Mouse (Mus musculus) ES-E14 (cell line): Measurements from ENCODE around the gene Rimklb. TPM values are rescaled to one million over a fixed set of nuclear protein-coding genes. Genes with fewer than 3 reads are reported as not detected.

Experiments
- DNase-seq: peaks from one replicate; pipeline ENCODE4 v3.0.0-alpha.2; 2013; ENCODE audit warnings: low read depth, low spot score
- H3K27ac ChIP-seq: 2 replicates; pipeline ENCODE4 v1.5.1; 2012; ENCODE audit warnings: low read depth, mild to moderate bottlenecking, low read length, moderate library complexity, mixed read lengths; ENCODE audit not compliant: poor library complexity, insufficient read depth, severe bottlenecking
- H3K36me3 ChIP-seq: 2 replicates; pipeline ENCODE4 v1.6.1; 2012; ENCODE audit warnings: mild to moderate bottlenecking, low read length, moderate library complexity, mixed read lengths; ENCODE audit not compliant: control insufficient read depth, poor library complexity, insufficient read depth, severe bottlenecking
- H3K4me1 ChIP-seq, 2 experiments: fragments of 150-350 bp in 1 of 2; sonication (generic) in 1 of 2; 2 replicates each; pipeline ENCODE4 v1.6.1; 2012; ENCODE audit warnings: low read length in 2 of 2, mild to moderate bottlenecking in 1 of 2, mixed read lengths in 1 of 2; ENCODE audit not compliant: control insufficient read depth in 2 of 2, insufficient read depth in 2 of 2, poor library complexity in 1 of 2
- H3K4me3 ChIP-seq, 2 experiments: fragments of 150-350 bp in 1 of 2; sonication (generic) in 1 of 2; 2 replicates each; pipeline ENCODE4 v1.5.1; 2012; ENCODE audit warnings: low read length in 2 of 2, low read depth in 1 of 2, mild to moderate bottlenecking in 1 of 2, mixed read lengths in 1 of 2; ENCODE audit not compliant: insufficient read depth in 1 of 2, poor library complexity in 1 of 2, severe bottlenecking in 1 of 2
- H3K9ac ChIP-seq: 2 replicates; pipeline ENCODE4 v1.6.1; 2012; ENCODE audit warnings: low read depth, mild to moderate bottlenecking, low read length, mixed read lengths; ENCODE audit not compliant: poor library complexity, insufficient read depth, severe bottlenecking
- H3K9me3 ChIP-seq: fragments of 150-350 bp; sonication (generic); 2 replicates; pipeline ENCODE4 v1.6.1; 2012; ENCODE audit warnings: low read depth, mild to moderate bottlenecking, low read length; ENCODE audit not compliant: control insufficient read depth, insufficient read depth
- CHD2 ChIP-seq: IDR thresholded peaks from 2 replicates; pipeline ENCODE4 v1.6.1; 2014; ENCODE audit warnings: mild to moderate bottlenecking, low read depth, low read length, inconsistent platforms
- HCFC1 ChIP-seq: IDR thresholded peaks from 2 replicates; pipeline ENCODE4 v1.6.1; 2012; ENCODE audit warnings: low read length, inconsistent platforms, borderline replicate concordance; ENCODE audit not compliant: insufficient read depth
- MAFK ChIP-seq: IDR thresholded peaks from 2 replicates; pipeline ENCODE4 v1.6.1; 2014; ENCODE audit warnings: mild to moderate bottlenecking, low read depth, low read length, inconsistent platforms; ENCODE audit not compliant: insufficient read depth
- ZC3H11A ChIP-seq: IDR thresholded peaks from 2 replicates; pipeline ENCODE4 v1.6.1; 2012; ENCODE audit warnings: low read depth, mild to moderate bottlenecking, inconsistent platforms, low read length, borderline replicate concordance
- ZNF384 ChIP-seq: IDR thresholded peaks from 2 replicates; pipeline ENCODE4 v1.6.1; 2012; ENCODE audit warnings: low read depth, low read length, inconsistent platforms
- in situ Hi-C, 2 experiments: fragments of 600-800 bp; cut with MboI; formaldehyde crosslinking; loops; one replicate each; pipeline ENCODE4 v1.15.1; 2025; ENCODE audit warnings: low sequenced_read_pairs in 2 of 2, inconsistent platforms in 1 of 2; ENCODE audit not compliant: unreplicated experiment in 2 of 2
- total RNA-seq: library from RNA; depleted of rRNA; stranded (reverse); fragments of 300-350 nt; gene quantifications from 2 replicates; pipeline ENCODE4 v1.2.3, GENCODE M21; 2012

Rimklb gene
- total RNA-seq, 1 experiment = 36.3 TPM

GRCm38 (mm10) chr6:122505545-122505944, 7.0 kb upstream of the Rimklb start, which contains the start of gene Mfap5:
Mfap5 (plus strand) TSS chr6:122505845.
- no peaks in the 10 kb centered on the region for H3K36me3 ChIP-seq
- no peak within 1 kb of the TSS for H3K9ac ChIP-seq

GRCm38 (mm10) chr6:122505041-122505440, 6.5 kb upstream of the Rimklb start:
- no peaks in the 10 kb centered on the region; a peak in 1 of 4 replicates for H3K4me1 ChIP-seq

More at GRCm38 (mm10) chr6:122505545-122505944, 7.0 kb upstream of the Rimklb start, which contains the start of gene Mfap5:
- TF ChIP-seq ZNF384 = no peak
- no peak for DNase-seq
- Histone ChIP-seq H3K27ac (no peak within 1 kb of the TSS), H3K9me3 (no peaks in the 10 kb centered on the region), H3K4me1 (no peaks in the 10 kb centered on the region; a peak in 1 of 4 replicates), H3K4me3 (no peak within 1 kb of the TSS)
- in situ Hi-C loops = no loop called here

GRCm38 (mm10) chr6:122496501-122496900, 2.1 kb downstream of the Rimklb start:
- Histone ChIP-seq H3K4me3 (no peak overlapping the region), H3K4me1 (peaks cover 8 to 13% of the 10 kb centered on the region in 2 experiments; a peak in 3 of 4 replicates), H3K36me3 (no peaks in the 10 kb centered on the region), H3K9me3 (no peaks in the 10 kb centered on the region), H3K27ac (no peak overlapping the region), H3K9ac (no peak overlapping the region)
- TF ChIP-seq CHD2 = no peak
- TF ChIP-seq ZC3H11A = no peak
- TF ChIP-seq ZNF384 = peak; percentile 94
- in situ Hi-C loops = loop anchor here in 1 of 2 experiments (25.0 kb wide), 1 partner anchor 91 kb away; no protein-coding TSS in a partner anchor
- DNase-seq = no peak

More at GRCm38 (mm10) chr6:122505041-122505440, 6.5 kb upstream of the Rimklb start:
- in situ Hi-C loops = no loop called here
- Histone ChIP-seq H3K27ac (no peak overlapping the region), H3K9ac (no peak overlapping the region), H3K9me3 (no peaks in the 10 kb centered on the region), H3K4me3 (no peak overlapping the region), H3K36me3 (no peaks in the 10 kb centered on the region)
- no peak for TF ChIP-seq ZC3H11A
- no peak for TF ChIP-seq CHD2
- no peak for TF ChIP-seq ZNF384
- TF ChIP-seq HCFC1 = no peak
- TF ChIP-seq MAFK = no peak
- no peak for DNase-seq

- no peaks in the 10 kb centered on the region for H3K36me3 ChIP-seq
- no peak overlapping the region for H3K27ac ChIP-seq
- H3K4me1 ChIP-seq = peaks cover 12 to 19% of the 10 kb centered on the region in 2 experiments
- DNase-seq = no peak
- TF ChIP-seq HCFC1 = no peak
- TF ChIP-seq MAFK = no peak
- TF ChIP-seq ZNF384 = no peak
- TF ChIP-seq CHD2 = no peak
- no peak for TF ChIP-seq ZC3H11A
- H3K9me3 ChIP-seq = no peaks in the 10 kb centered on the region
- no peak overlapping the region; the same call in 1 of the 2 replicates for H3K9ac ChIP-seq
- peak overlapping the region in 1 of 2 experiments; percentile 15; a peak in 1 of 4 replicates for H3K4me3 ChIP-seq
- in situ Hi-C loops = loop anchor here in 1 of 2 experiments (25.0 kb wide), 1 partner anchor 92 kb away; no protein-coding TSS in a partner anchor
Measured at GRCm38 (mm10) chr6:122495082-122495881, 3.3 kb downstream of the Rimklb start.
